Mouse (Mus musculus) spleen, adult 12 weeks (tissue): ENCODE results near the gene Slc35f3.

ENCODE experiments used
- DNase-seq: peaks from one replicate; pipeline ENCODE4 v3.0.0; 2022; ENCODE audit warnings: low spot score

Slc35f3 gene

GRCm38 (mm10) chr8:126405030-126405429 is 106.7 kb downstream of the Slc35f3 start:
- DNase-seq: no peak

- DNase-seq: no peak
Measured at GRCm38 (mm10) chr8:126420834-126421233, 122.5 kb downstream of the Slc35f3 start.

GRCm38 (mm10) chr8:126422174-126422919 is 124.0 kb downstream of the Slc35f3 start, which contains the start of gene Coa6:
Gene Coa6 (plus strand): TSS chr8:126422515.
- DNase-seq: peak; percentile 97

GRCm38 (mm10) chr8:126422920-126423300 is 124.6 kb downstream of the Slc35f3 start:
- DNase-seq: no peak

- no peak for DNase-seq
Measured at GRCm38 (mm10) chr8:126424163-126424562, 125.8 kb downstream of the Slc35f3 start.

- DNase-seq: no peak
Measured at GRCm38 (mm10) chr8:126424946-126425345, 126.6 kb downstream of the Slc35f3 start.

GRCm38 (mm10) chr8:126429635-126430034 is 131.3 kb downstream of the Slc35f3 start:
- no peak for DNase-seq

- DNase-seq: no peak
Measured at GRCm38 (mm10) chr8:126433827-126434226, 135.5 kb downstream of the Slc35f3 start.

- no peak for DNase-seq
Measured at GRCm38 (mm10) chr8:126438937-126439336, 140.6 kb downstream of the Slc35f3 start.
